Mouse (Mus musculus) embryonic facial prominence, embryonic 14.5 days (tissue): Measurements from ENCODE around the gene Pole2. TPM values are rescaled to one million over a fixed set of nuclear protein-coding genes. Genes with fewer than 3 reads are reported as not detected.
"Not testable (repeated sequence)": the region's sequence is repeated elsewhere in the genome, so short reads cannot be mapped to it uniquely, and the experiment has no call there.

Experiments used
- ATAC-seq: fragments of 200-750 bp; cut with Nextera tagmentation; 2 replicates; pipeline ENCODE4 v1.8.0; 2017; ENCODE audit warnings: low read depth, moderate number of reproducible peaks, moderate TSS enrichment
- DNase-seq: peaks from one replicate; pipeline ENCODE4 v3.0.0-alpha.2; 2015; ENCODE audit warnings: low spot score
- H3K27ac ChIP-seq: fragments of 300-500 bp; sonication (generic); replicated peaks from 2 replicates; pipeline ENCODE4 v1.5.1; 2014; ENCODE audit warnings: low read depth, mild to moderate bottlenecking, low read length, moderate library complexity
- H3K27me3 ChIP-seq: fragments of 300-500 bp; sonication (generic); replicated peaks from 2 replicates; pipeline ENCODE4 v1.6.1; 2014; ENCODE audit warnings: low read length; ENCODE audit not compliant: control insufficient read depth, insufficient read depth
- H3K36me3 ChIP-seq: fragments of 300-500 bp; sonication (generic); 2 replicates; pipeline ENCODE4 v1.6.1; 2014; ENCODE audit warnings: low read length, mixed read lengths; ENCODE audit not compliant: control insufficient read depth, insufficient read depth
- H3K4me1 ChIP-seq: fragments of 300-500 bp; sonication (generic); 2 replicates; pipeline ENCODE4 v1.6.1; 2014; ENCODE audit warnings: antibody characterized with exemption, low read length; ENCODE audit not compliant: control insufficient read depth, insufficient read depth
- H3K4me2 ChIP-seq: fragments of 300-500 bp; sonication (generic); 2 replicates; pipeline ENCODE4 v1.6.1; 2014; ENCODE audit warnings: low read depth, mild to moderate bottlenecking, low read length, moderate library complexity, mixed read lengths
- H3K4me3 ChIP-seq: fragments of 300-500 bp; sonication (generic); 2 replicates; pipeline ENCODE4 v1.5.1; 2014; ENCODE audit warnings: low read depth, mild to moderate bottlenecking, low read length
- H3K9ac ChIP-seq: fragments of 300-500 bp; sonication (generic); 2 replicates; pipeline ENCODE4 v1.6.1; 2014; ENCODE audit warnings: low read depth, mild to moderate bottlenecking, low read length, moderate library complexity, mixed read lengths
- H3K9me3 ChIP-seq: fragments of 300-500 bp; sonication (generic); 2 replicates; pipeline ENCODE4 v1.6.1; 2016; ENCODE audit warnings: low read length; ENCODE audit not compliant: control insufficient read depth
- WGBS: fragments of 180-500 bp; shearing (Covaris S2); extraction: QIAGEN DNeasy Blood & Tissue Kit; methylation state at CpG from one replicate; pipeline ENCODE4 v1.1.7; 2014; 5-methylcytosine and 5-hydroxymethylcytosine counted together
- microRNA-seq: library from miRNA; unstranded; fragments of <30 nt; microRNA quantifications from one replicate; pipeline ENCODE4, GENCODE M21; 2016; ENCODE audit warnings: borderline number of aligned reads
- polyA plus RNA-seq: library from polyadenylated mRNA; unstranded; fragments of >200 nt; fragmentation: Nextera tagmentation; extraction: Ambion mirVana; gene quantifications from 2 replicates; pipeline ENCODE4 v1.2.1, GENCODE M21; 2014

Pole2 gene
- polyA plus RNA-seq, 1 experiment from 2014 or later: 21.4 TPM

GRCm38 (mm10) chr12:69159578-69159940 is 68.4 kb downstream of the Pole2 start:
- no peak overlapping the region for H3K9ac ChIP-seq
- 5% methylated on average over 9 of the region's 9 CpGs for WGBS
- H3K4me3 ChIP-seq: peak overlapping the region; percentile 76
- peak overlapping the region; percentile 35 for H3K4me2 ChIP-seq
- ATAC-seq (no peak), DNase-seq (peak; percentile 63)
- peaks cover 20% of the 10 kb centered on the region for H3K36me3 ChIP-seq
- no peak overlapping the region for H3K27ac ChIP-seq
- H3K27me3 ChIP-seq: no peaks in the 10 kb centered on the region
- H3K9me3 ChIP-seq: no peaks in the 10 kb centered on the region
- H3K4me1 ChIP-seq: 0 out of 2 replicates have a peak, but pooled peaks cover 4% of the 10 kb centered on the region

GRCm38 (mm10) chr12:69158765-69159577 is 69.0 kb downstream of the Pole2 start, which contains the start of gene Rps29:
Gene Rps29 (minus strand): TSS chr12:69159186.
- peak within 1 kb of the TSS; percentile 95 for H3K9ac ChIP-seq
- H3K4me3 ChIP-seq: peak within 1 kb of the TSS; percentile 76
- H3K27ac ChIP-seq: peak within 1 kb of the TSS; percentile 95
- peak; percentile 99 for ATAC-seq
- under 1% methylated on average over 39 of the region's 68 CpGs for WGBS
- H3K36me3 ChIP-seq: peaks cover 20% of the 10 kb centered on the region
- H3K9me3 ChIP-seq, H3K4me1 ChIP-seq, H3K27me3 ChIP-seq: not testable (repeated sequence)
- peak within 1 kb of the TSS; percentile 80 for H3K4me2 ChIP-seq
- DNase-seq: peak; percentile 100

- Histone ChIP-seq H3K36me3 (peaks cover 20% of the 10 kb centered on the region), H3K9me3 (no peaks in the 10 kb centered on the region), H3K4me2 (peak overlapping the region; percentile 80), H3K27ac (peak overlapping the region; percentile 95), H3K4me3 (peak overlapping the region; percentile 76), H3K27me3 (no peaks in the 10 kb centered on the region), H3K9ac (peak overlapping the region; percentile 95), H3K4me1 (0 out of 2 replicates have a peak, but pooled peaks cover 4% of the 10 kb centered on the region)
- under 1% methylated on average over 19 of the region's 19 CpGs for WGBS
- ATAC-seq: no peak; the same call in 1 of the 2 replicates
- peak; percentile 26 for DNase-seq
These were observed 69.6 kb downstream of the Pole2 start for GRCm38 (mm10) chr12:69158366-69158764.

GRCm38 (mm10) chr12:69157107-69157506 is 70.9 kb downstream of the Pole2 start:
- WGBS: 94% methylated on average over 2 of the region's 2 CpGs
- DNase-seq: no peak
- Histone ChIP-seq H3K4me2 (no peak overlapping the region), H3K4me3 (no peak overlapping the region), H3K27me3 (no peaks in the 10 kb centered on the region), H3K4me1 (0 out of 2 replicates have a peak, but pooled peaks cover 4% of the 10 kb centered on the region), H3K9ac (no peak overlapping the region), H3K9me3 (no peaks in the 10 kb centered on the region), H3K36me3 (peaks cover 20% of the 10 kb centered on the region), H3K27ac (no peak overlapping the region)
- no peak for ATAC-seq

- ATAC-seq (no peak), DNase-seq (no peak)
- Histone ChIP-seq H3K36me3 (peaks cover 20% of the 10 kb centered on the region), H3K4me2 (no peak overlapping the region), H3K27me3 (no peaks in the 10 kb centered on the region), H3K9ac (no peak overlapping the region), H3K4me1 (0 out of 2 replicates have a peak, but pooled peaks cover 4% of the 10 kb centered on the region), H3K4me3 (no peak overlapping the region), H3K27ac (no peak overlapping the region), H3K9me3 (no peaks in the 10 kb centered on the region)
- WGBS: 81% methylated on average over 4 of the region's 4 CpGs
These were observed 71.6 kb downstream of the Pole2 start for GRCm38 (mm10) chr12:69156436-69156835.

- H3K27me3 ChIP-seq: no peaks in the 10 kb centered on the region
- no peaks in the 10 kb centered on the region for H3K9me3 ChIP-seq
- H3K4me2 ChIP-seq: no peak overlapping the region
- no peak for DNase-seq
- WGBS: 80% methylated on average over 2 of the region's 2 CpGs
- H3K4me1 ChIP-seq: 0 out of 2 replicates have a peak, but pooled peaks cover 4% of the 10 kb centered on the region
- no peak overlapping the region for H3K4me3 ChIP-seq
- no peak overlapping the region for H3K9ac ChIP-seq
- H3K27ac ChIP-seq: no peak overlapping the region
- no peak for ATAC-seq
- peaks cover 20% of the 10 kb centered on the region for H3K36me3 ChIP-seq
These were observed 72.1 kb downstream of the Pole2 start for GRCm38 (mm10) chr12:69155923-69156322.

Small RNA genes lying within 50 kb of the gene (microRNA-seq; reads per million reads assigned to microRNA genes)
- gene Gm47287: not detected
- gene Gm47295: not detected

Other genes with a start within 250 kb of the Pole2 start
- gene Rps29, start 69.0 kb downstream of the Pole2 start, polyA plus RNA-seq: 1,758 and 2,055 TPM in 2 replicates
- 16.9 and 18.4 TPM in 2 replicates for gene Lrr1, start 59.4 kb downstream of the Pole2 start, polyA plus RNA-seq
- gene Rpl36al, start 44.1 kb downstream of the Pole2 start, polyA plus RNA-seq: 562 and 692 TPM in 2 replicates
- gene Mgat2, start 44.0 kb downstream of the Pole2 start, polyA plus RNA-seq: 65.5 and 66.1 TPM in 2 replicates
- gene Gm49383, start 31.1 kb downstream of the Pole2 start, polyA plus RNA-seq: 18.2 and 23.2 TPM in 2 replicates
- 5.5 and 6.0 TPM in 2 replicates for gene Dnaaf2, start 29.8 kb downstream of the Pole2 start, polyA plus RNA-seq
- 18.4 and 19.4 TPM in 2 replicates for gene Gm49384, start 23.9 kb downstream of the Pole2 start, polyA plus RNA-seq
- gene Klhdc1, start 13.0 kb upstream of the Pole2 start, polyA plus RNA-seq: 9.0 and 9.8 TPM in 2 replicates
- gene Klhdc2, start 68.5 kb upstream of the Pole2 start, polyA plus RNA-seq: 124 and 133 TPM in 2 replicates
- gene Nemf, start 129.0 kb upstream of the Pole2 start, polyA plus RNA-seq: 65.8 and 75.1 TPM in 2 replicates
- gene Arf6, start 144.0 kb upstream of the Pole2 start, polyA plus RNA-seq: 62.3 and 66.7 TPM in 2 replicates
- gene Gm9887, start 144.3 kb upstream of the Pole2 start, polyA plus RNA-seq: 1.7 and 1.8 TPM in 2 replicates